Mouse (Mus musculus): ENCODE results near the gene Znrf1. TPM values are rescaled to one million over a fixed set of nuclear protein-coding genes. Genes with fewer than 3 reads are reported as not detected.

Znrf1 gene
- polyA plus RNA-seq (2012) = 193 and 223 TPM in 2 replicates

GRCm38 (mm10) chr8:111536031-111536977 lies at the start of gene Znrf1:
Znrf1 (plus strand) TSS chr8:111536097.

DNA sequence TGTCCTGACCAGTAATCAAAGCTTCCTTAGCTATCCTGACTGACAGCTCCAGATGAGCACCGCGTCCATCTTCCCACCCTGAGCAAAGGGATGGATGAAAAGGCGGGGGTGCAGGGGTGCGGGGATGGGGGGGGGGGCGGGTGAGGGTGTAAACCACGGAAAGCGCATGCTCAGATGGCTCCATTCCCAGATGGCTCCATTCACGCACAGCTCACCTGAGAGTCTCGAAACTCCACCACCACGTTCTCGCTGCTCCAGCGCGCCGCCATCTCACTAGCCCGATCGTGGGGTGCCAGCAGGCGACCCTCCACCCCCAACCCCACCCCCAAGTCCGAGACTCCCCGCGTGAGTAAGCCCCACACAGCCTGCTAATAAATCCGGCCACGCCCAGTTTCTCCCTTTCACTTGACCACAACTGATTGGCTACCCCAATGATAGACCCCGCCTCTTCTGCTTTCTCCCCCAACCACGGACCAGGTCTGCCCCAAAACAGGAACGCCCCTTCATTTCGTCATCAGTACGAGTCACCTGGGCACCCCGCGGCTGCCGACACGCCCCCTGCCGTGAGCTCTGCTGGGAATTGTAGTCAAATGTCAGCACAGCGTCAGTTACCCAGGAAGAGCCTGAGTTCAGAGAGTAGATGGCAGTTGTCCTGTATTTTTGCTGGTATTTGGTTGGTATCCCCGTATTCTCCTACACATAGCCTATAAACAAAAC lies 14.0 kb upstream of the Znrf1 start, which contains the start of gene Wdr59:
Gene Wdr59 (minus strand): TSS at position 380 of the 717 bp plus-strand sequence.

GRCm38 (mm10) chr8:111630105-111630521 lies 94.2 kb downstream of the Znrf1 start, which contains the start of gene Ldhd:
Ldhd (minus strand) TSS chr8:111630374.

DNA sequence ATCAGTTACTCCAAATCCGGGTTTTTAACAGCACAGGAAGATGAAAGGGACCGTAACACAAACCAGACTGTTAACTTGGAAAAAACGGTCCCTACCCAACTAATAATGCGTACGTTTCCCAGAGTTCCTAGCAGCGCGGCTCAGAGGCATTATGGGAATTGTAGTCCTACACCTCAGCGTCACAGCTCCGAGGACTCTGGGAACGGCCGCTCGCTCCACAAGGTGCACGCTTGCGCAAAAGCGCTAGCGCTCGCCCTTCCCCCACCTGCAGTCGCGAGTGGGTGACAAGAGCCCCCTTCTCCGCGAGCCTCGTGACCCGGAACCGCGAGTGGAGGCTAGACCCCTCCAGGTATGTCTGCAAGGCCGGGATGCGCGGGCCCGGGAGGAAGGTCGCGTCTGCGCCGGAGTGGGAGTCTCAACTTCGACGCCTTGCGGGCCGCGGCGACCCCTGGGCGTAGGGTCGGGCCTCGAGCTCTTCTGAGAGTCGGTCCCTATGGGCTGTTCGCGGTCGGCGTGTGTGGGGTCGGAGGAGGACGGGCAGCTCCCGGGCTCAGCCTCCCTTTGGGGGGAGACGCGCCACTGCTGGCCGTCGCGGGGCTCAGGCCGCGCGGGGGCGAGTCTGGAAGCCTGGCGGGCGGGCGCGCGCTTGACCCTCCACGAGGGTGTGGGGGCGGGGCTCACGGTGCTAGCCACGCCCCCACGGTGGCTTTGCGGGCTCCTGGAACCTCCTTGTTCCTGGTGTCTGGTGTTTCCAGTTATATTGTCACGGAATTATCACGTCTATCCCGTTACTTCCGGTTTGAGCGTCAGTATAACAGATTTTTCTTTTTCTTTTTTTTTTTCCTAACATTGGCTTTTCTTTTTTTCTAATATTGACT lies 107.6 kb downstream of the Znrf1 start, which contains the start of gene Zfp1:
Gene Zfp1 (plus strand): TSS at position 138 of the 878 bp plus-strand sequence.

Other genes with a start within 250 kb of the Znrf1 start
- gene Rfwd3, start 235.9 kb upstream of the Znrf1 start, polyA plus RNA-seq (2012) = 3.5 and 4.3 TPM in 2 replicates
- 16.3 and 17.2 TPM in 2 replicates for gene Mlkl, start 197.9 kb upstream of the Znrf1 start, polyA plus RNA-seq (2012)
- not detected in 2 replicates for gene Fa2h, start 142.3 kb upstream of the Znrf1 start, polyA plus RNA-seq (2012)
- 2.2 and 2.7 TPM in 2 replicates for gene Wdr59, start 14.0 kb upstream of the Znrf1 start, polyA plus RNA-seq (2012)
- gene Ldhd, start 94.3 kb downstream of the Znrf1 start, polyA plus RNA-seq (2012) = 0.44 and 0.47 TPM in 2 replicates
- 5.0 and 5.5 TPM in 2 replicates for gene Zfp1, start 107.3 kb downstream of the Znrf1 start, polyA plus RNA-seq (2012)
- not detected in 2 replicates for gene Ctrb1, start 154.9 kb downstream of the Znrf1 start, polyA plus RNA-seq (2012)
- gene Bcar1, start 207.7 kb downstream of the Znrf1 start, polyA plus RNA-seq (2012) = 0.86 and 0.96 TPM in 2 replicates

Measured in megakaryocyte-erythroid progenitor cell, adult 5 weeks (primary cell).